Mouse (Mus musculus) thymus, adult 2 months (tissue): ENCODE measurements around the gene Stx12. TPM values are rescaled to one million over a fixed set of nuclear protein-coding genes. Genes with fewer than 3 reads are reported as not detected.
"Not testable (repeated sequence)": the region's sequence is repeated elsewhere in the genome, so short reads cannot be mapped to it uniquely, and the experiment has no call there.

Source experiments
- DNase-seq: peaks from one replicate; pipeline ENCODE4 v3.0.0; 2021
- H3K27ac ChIP-seq: fragments of 200-500 bp; 2 replicates; pipeline ENCODE4 v1.5.1; 2012; ENCODE audit warnings: low read length, control low read depth; ENCODE audit not compliant: control insufficient read depth, insufficient read depth
- H3K27me3 ChIP-seq: fragments of 200-500 bp; 2 replicates; pipeline ENCODE4 v1.6.1; 2012; ENCODE audit warnings: mild to moderate bottlenecking, low read length, moderate library complexity, mixed read lengths; ENCODE audit not compliant: control insufficient read depth, insufficient read depth
- H3K36me3 ChIP-seq: fragments of 200-500 bp; 2 replicates; pipeline ENCODE4 v1.6.1; 2012; ENCODE audit warnings: mild to moderate bottlenecking, low read length, moderate library complexity; ENCODE audit not compliant: control insufficient read depth, insufficient read depth
- H3K4me1 ChIP-seq: fragments of 200-500 bp; replicated peaks from 2 replicates; pipeline ENCODE4 v1.6.1; 2012; ENCODE audit warnings: low read length; ENCODE audit not compliant: control insufficient read depth, insufficient read depth
- H3K4me3 ChIP-seq: fragments of 200-500 bp; 2 replicates; pipeline ENCODE4 v1.5.1; 2012; ENCODE audit warnings: mild to moderate bottlenecking, low read length, control low read depth, moderate library complexity; ENCODE audit not compliant: control insufficient read depth, insufficient read depth
- CTCF ChIP-seq: fragments of 200-500 bp; IDR thresholded peaks from 2 replicates; pipeline ENCODE4 v1.5.1; 2012; ENCODE audit warnings: mild to moderate bottlenecking, control low read depth, low read length, moderate library complexity, borderline replicate concordance; ENCODE audit not compliant: control insufficient read depth, poor library complexity, insufficient read depth; ENCODE audit errors: extremely low read depth
- POLR2A ChIP-seq: fragments of 200-500 bp; IDR thresholded peaks from 2 replicates; pipeline ENCODE4 v1.6.1; 2012; ENCODE audit warnings: mild to moderate bottlenecking, low read length, control low read depth, moderate library complexity; ENCODE audit not compliant: control insufficient read depth, poor library complexity, insufficient read depth; ENCODE audit errors: extremely low read depth
- WGBS: fragments of 180-500 bp; shearing (Covaris S2); methylation state at CpG from one replicate; pipeline ENCODE4 v1.1.7; 2018; 5-methylcytosine and 5-hydroxymethylcytosine counted together
- polyA plus RNA-seq: library from polyadenylated mRNA; depleted of rRNA; stranded (reverse); fragments of >200 nt; gene quantifications from 2 replicates; pipeline ENCODE4 v1.2.3, GENCODE M21; 2012; rRNA removed

The Stx12 gene
- 14.0 and 16.1 TPM in 2 replicates for polyA plus RNA-seq

DNA sequence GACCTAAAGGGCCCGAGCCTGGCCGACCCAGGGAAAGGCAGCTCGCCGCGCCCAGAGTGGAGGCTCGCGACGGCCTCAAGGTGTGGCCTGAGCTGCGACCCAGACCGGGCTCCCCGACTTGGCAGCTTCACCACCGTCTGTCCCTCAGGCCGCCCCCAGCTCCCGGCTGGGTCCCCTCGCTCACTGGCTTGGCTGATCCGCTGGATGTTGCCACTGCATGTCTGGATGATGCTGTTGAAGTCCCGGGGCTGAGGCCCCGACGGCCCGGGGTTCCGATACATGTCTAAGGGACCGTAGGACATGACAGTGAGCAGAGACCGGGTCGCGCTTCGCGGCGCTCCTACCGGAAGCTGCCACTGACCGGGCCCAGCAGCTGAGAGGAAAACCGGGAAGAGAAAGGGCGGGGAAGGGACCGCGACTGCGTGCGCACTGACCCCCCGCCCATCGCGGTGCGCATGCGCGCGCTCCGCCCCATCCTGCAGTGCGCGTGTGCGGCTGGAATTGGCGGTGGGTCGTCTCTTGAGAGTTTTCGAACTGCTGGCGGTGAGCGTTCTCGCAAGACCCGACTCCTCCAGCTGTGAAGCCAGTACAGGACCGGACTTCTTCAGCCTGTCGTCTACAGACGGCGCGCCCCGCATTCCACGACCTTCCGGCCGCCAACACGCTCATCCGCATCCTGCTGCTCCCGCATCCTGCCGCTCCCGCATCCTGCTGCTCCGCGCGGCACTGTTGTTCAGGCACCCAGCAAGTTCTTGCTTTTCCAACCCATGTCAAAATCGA is at the start of gene Stx12:
Stx12 (minus strand) TSS at position 446 of the 780 bp plus-strand sequence.
- TF ChIP-seq CTCF (no peak), POLR2A (peak; percentile 37; the same call in 1 of the 2 replicates)
- H3K4me3 ChIP-seq: peak within 1 kb of the TSS; percentile 80
- H3K36me3 ChIP-seq: no peaks in the 10 kb centered on the region
- H3K4me1 ChIP-seq: peaks cover 8% of the 10 kb centered on the region
- no peaks in the 10 kb centered on the region for H3K27me3 ChIP-seq
- under 1% methylated on average over 72 of the region's 72 CpGs for WGBS
- peak; percentile 82 for DNase-seq
- no peak within 1 kb of the TSS for H3K27ac ChIP-seq

DNA sequence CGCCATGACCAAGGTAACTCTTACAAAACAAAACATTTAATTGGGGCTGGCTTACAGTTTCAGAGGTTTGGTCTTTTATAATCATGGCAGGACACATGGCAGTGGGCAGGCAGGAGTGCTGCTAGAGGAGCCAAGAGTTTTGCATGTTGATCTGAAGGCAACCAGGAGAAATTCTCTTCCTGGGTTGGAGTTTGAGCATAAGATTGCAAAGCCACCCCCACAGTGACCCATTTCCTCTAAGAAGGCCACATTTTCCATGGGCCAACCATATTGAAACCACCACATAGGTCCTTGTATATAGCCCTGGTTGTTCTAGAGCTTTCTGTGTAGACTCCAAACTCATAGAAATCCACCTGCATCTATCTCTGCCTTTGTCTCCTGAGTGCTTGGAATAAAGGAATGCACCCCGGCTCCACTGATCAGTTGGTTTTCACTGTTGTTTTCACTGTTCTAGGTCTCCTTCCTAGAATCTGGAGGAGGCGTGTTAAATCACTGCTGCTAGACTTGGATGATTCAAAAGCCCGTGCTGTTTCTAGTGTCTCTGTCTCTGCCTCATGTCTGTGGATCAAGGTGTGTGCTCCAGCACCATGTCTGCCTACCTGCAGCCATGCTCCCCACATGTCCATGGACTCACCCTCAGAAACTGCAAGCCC is 48.6 kb upstream of the Stx12 start:
- no peak overlapping the region for H3K27ac ChIP-seq
- no peaks in the 10 kb centered on the region for H3K27me3 ChIP-seq
- H3K36me3 ChIP-seq: no peaks in the 10 kb centered on the region
- no peak overlapping the region for H3K4me3 ChIP-seq
- H3K4me1 ChIP-seq: no peaks in the 10 kb centered on the region
- no peak for TF ChIP-seq CTCF
- DNase-seq: no peak
- 92% methylated on average over 4 of the region's 4 CpGs for WGBS

DNA sequence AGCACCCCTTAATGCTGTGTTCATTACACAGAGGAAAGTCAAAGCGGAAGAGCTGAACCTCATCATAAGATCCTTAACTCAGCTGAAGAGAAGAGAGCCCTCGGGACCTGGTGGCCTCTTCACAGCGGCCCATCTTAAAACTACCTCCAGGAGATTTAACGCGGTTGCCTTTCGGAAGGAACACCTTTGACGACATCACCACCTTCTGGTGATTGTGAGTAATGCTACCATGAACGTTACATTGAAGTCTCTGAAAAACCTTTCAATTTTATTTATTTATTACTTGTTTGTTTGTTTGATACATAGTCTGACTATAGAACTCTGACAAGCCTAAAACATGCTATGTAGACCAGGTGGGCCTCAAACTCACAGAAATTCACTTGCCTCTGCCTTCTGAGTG is 46.5 kb upstream of the Stx12 start:
- no peak for TF ChIP-seq POLR2A
- TF ChIP-seq CTCF: no peak
- 14% methylated on average over 8 of the region's 8 CpGs for WGBS
- Histone ChIP-seq H3K27ac (no peak overlapping the region), H3K4me1 (no peaks in the 10 kb centered on the region), H3K27me3 (no peaks in the 10 kb centered on the region), H3K36me3 (no peaks in the 10 kb centered on the region), H3K4me3 (no peak overlapping the region)
- DNase-seq: peak; percentile 68

DNA sequence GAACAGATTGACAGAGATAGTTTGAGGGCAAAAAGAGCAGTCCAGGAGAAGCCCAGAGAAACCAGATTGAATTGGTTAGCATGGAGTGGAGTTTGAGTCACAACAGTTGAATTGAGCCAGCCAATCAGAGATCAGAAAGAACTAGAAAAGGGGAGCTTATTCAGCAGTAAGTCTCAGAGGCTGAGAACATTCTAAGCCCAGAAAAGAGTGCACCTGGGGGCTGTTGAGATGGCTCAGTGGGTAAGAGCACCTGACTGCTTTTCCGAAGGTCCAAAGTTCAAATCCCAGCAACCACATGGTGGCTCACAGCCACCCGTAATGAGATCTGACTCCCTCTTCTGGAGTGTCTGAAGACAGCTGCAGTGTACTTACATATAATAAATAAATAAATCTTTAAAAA is 42.2 kb upstream of the Stx12 start:
- H3K4me1 ChIP-seq, DNase-seq, H3K27ac ChIP-seq, H3K36me3 ChIP-seq, H3K27me3 ChIP-seq, H3K4me3 ChIP-seq: not testable (repeated sequence)
- 60% methylated on average over 2 of the region's 2 CpGs for WGBS

DNA sequence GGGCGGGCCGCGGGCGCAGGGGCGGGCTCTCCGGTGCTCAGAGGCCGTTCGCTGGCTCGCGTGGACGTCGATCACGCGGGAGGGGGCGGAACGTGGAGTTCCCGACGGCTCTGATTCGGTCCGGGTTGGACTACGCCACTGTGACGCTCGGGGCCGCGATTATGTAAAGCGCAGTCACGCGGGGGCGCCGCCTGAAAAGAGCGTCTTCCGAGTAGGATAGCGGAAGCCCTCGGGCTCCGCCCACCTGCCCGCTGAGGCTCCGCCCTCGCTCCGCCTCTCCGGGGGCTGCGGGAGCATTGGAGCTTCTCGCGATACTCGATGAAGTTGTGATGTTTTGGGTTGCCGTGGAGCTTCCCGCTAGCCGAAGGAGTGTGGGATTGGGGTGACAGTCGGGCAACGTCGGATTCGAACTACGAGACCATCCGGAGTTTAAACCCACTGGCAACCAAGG is 38.3 kb upstream of the Stx12 start, which contains the start of gene Fam76a:
Fam76a (minus strand) TSS at position 1 of the 451 bp plus-strand sequence.
- H3K4me1 ChIP-seq: peaks cover 5% of the 10 kb centered on the region
- DNase-seq: peak; percentile 100
- TF ChIP-seq CTCF (no peak), POLR2A (peak; percentile 48; the same call in 1 of the 2 replicates)
- H3K27me3 ChIP-seq: no peaks in the 10 kb centered on the region
- WGBS: under 1% methylated on average over 53 of the region's 53 CpGs
- peak within 1 kb of the TSS; percentile 69 for H3K4me3 ChIP-seq
- H3K27ac ChIP-seq: peak within 1 kb of the TSS; percentile 41; the same call in 1 of the 2 replicates
- no peaks in the 10 kb centered on the region for H3K36me3 ChIP-seq

DNA sequence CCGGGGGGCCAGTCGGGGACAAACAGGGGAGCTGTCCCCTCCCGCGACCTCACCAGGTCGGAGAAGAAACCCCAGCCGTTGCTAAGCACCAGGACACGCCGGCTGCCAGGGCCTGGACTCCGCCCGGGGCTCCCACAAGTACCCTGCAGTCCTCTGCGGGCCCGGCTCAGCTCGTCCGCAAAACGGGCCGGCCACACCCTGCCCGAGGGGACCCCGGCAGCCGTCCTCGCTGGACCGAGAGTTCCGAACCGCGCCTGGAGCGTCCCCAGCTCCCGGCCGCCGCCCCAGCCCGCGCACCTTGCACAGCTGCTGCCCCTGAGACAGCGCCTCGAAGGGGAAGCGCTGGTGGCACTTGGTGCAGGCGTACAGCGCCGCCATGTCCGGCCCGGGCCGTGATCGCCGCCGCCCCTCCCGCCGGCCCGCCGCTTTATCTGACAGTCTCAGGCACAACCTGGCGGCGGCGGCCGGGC is 37.8 kb upstream of the Stx12 start:
- no peak; the same call in 1 of the 2 replicates for TF ChIP-seq CTCF
- TF ChIP-seq POLR2A: no peak
- H3K27ac ChIP-seq: no peak overlapping the region
- DNase-seq: no peak
- WGBS: under 1% methylated on average over 50 of the region's 50 CpGs
- H3K4me3 ChIP-seq: peak overlapping the region; percentile 69
- no peaks in the 10 kb centered on the region for H3K36me3 ChIP-seq
- H3K4me1 ChIP-seq: peaks cover 5% of the 10 kb centered on the region
- H3K27me3 ChIP-seq: no peaks in the 10 kb centered on the region
